Mouse (Mus musculus): ENCODE data around the gene Gm773. TPM values are rescaled to one million over a fixed set of nuclear protein-coding genes. Genes with fewer than 3 reads are reported as not detected.
"Not testable (repeated sequence)": the region's sequence is repeated elsewhere in the genome, so short reads cannot be mapped to it uniquely, and the experiment has no call there.

The Gm773 gene
- polyA plus RNA-seq (2012; rRNA removed) = not detected in 2 replicates

- WGBS = 85% methylated on average over 8 of the region's 8 CpGs
- TF ChIP-seq CTCF (IDR thresholded peaks at IDR 0.05; ENCODE audit: insufficient read depth, low read length) (no peak), POLR2A (IDR thresholded peaks at IDR 0.05; ENCODE audit: borderline replicate concordance, extremely low read depth, low read depth, low read length) (no peak)
- H3K4me3 ChIP-seq (replicated peaks; ENCODE audit: extremely low read depth, low read depth, low read length) = no peak within 1 kb of the TSS
- no peak for DNase-seq
- H3K4me1 ChIP-seq (ENCODE audit: control insufficient read depth, insufficient read depth, low read length) = no peaks in the 10 kb centered on the region
These were observed at the start of gene Gm773 for GRCm38 (mm10) chrX:56212771-56213170. Gene Gm773 (minus strand): TSS chrX:56212881.

GRCm38 (mm10) chrX:56186449-56186848 is 26.2 kb downstream of the Gm773 start:
- WGBS = no CpG with 5 or more reads among the region's 1 CpGs
- not testable (repeated sequence) for DNase-seq; H3K4me3 ChIP-seq (replicated peaks; ENCODE audit: extremely low read depth, low read depth, low read length)

GRCm38 (mm10) chrX:56151396-56151795 is 61.3 kb downstream of the Gm773 start:
- WGBS = 88% methylated on average over 2 of the region's 2 CpGs
- Histone ChIP-seq H3K4me3 (replicated peaks; ENCODE audit: extremely low read depth, low read depth, low read length) (no peak overlapping the region), H3K4me1 (ENCODE audit: control insufficient read depth, insufficient read depth, low read length) (no peaks in the 10 kb centered on the region)
- no peak for DNase-seq
- no peak for TF ChIP-seq CTCF (IDR thresholded peaks at IDR 0.05; ENCODE audit: insufficient read depth, low read length)

More at GRCm38 (mm10) chrX:56186449-56186848, 26.2 kb downstream of the Gm773 start:
- not testable (repeated sequence) for H3K4me1 ChIP-seq (ENCODE audit: control insufficient read depth, insufficient read depth, low read length)

Other genes with a start within 250 kb of the Gm773 start
- gene 3830403N18Rik, start 76.3 kb downstream of the Gm773 start, polyA plus RNA-seq (2012; rRNA removed) = not detected in 2 replicates
- gene Zfp449, start 133.5 kb upstream of the Gm773 start, polyA plus RNA-seq (2012; rRNA removed) = 0.23 and 0.63 TPM in 2 replicates
- gene Smim10l2a, start 161.7 kb upstream of the Gm773 start, polyA plus RNA-seq (2012; rRNA removed) = 1.1 and 1.4 TPM in 2 replicates
- not detected in 2 replicates for gene Gm2174, start 235.1 kb upstream of the Gm773 start, polyA plus RNA-seq (2012; rRNA removed)
- gene Ints6l, start 242.0 kb upstream of the Gm773 start, polyA plus RNA-seq (2012; rRNA removed) = 15.4 and 24.4 TPM in 2 replicates

All from lung, adult 2 months (tissue).